Mouse (Mus musculus) cerebellum, adult 11-12 months (tissue): Measurements from ENCODE around the gene Pax8.

Experiments used
- DNase-seq: peaks from one replicate; pipeline ENCODE4 v3.0.0; 2022

The Pax8 gene

DNA sequence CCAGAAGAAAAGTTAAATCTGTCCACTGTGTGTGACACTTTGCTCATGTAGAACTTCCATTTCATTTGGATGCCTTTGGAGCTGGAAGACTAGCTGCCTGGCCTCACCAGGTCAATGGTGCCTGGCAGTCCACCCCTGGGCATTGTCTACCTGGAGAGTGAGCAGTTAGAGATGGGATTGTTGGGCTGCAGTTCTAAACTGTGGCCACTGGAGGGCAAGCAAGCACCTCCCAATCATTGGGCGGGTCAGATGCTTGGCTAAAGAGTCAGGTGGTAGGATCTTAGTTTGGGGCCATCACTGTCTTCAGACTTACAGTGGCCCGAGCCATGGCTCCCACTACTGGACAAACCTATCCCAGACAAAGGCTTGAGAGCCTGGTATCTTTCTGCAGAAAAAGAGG lies 66.2 kb downstream of the Pax8 start:
- peak; percentile 34 for DNase-seq

DNA sequence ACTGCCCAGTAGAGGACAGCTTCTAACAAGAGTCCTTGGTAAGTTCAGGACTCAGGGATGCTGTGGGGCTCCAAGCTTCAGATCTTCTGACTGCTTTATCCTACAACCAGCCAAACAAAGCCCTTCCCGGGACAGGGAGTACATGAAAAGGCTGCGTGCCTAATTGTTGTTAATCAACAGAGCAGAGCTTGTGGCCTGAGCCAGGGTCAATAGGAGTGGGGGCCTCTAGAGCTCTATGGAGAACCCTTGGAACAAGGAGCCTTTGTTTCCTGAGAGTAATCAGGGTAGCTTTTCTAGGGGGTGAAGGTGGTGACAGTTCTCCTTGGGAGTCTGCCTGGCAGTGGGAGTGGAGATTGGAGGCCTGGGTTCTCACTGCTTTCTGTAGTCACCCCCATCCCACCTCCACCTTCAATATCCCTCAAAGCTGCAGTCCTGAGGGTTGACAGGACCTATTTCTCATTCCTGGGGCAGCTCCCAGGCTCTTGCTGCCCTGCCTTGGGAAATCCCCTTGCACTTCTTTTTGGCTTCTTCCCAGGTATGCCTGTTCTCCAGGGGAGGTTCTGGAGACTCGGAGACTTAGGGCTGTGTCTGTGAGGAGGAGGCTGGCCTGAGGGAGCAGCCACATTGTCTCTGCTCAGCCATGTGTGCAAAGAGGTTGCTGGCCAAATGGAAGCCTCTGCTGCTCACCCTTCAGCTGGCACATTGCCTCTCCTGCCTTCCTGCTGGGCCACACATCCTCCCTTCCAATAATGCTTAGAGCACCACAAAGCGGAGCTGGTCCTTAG lies 67.5 kb downstream of the Pax8 start:
- DNase-seq = peak; percentile 71

DNA sequence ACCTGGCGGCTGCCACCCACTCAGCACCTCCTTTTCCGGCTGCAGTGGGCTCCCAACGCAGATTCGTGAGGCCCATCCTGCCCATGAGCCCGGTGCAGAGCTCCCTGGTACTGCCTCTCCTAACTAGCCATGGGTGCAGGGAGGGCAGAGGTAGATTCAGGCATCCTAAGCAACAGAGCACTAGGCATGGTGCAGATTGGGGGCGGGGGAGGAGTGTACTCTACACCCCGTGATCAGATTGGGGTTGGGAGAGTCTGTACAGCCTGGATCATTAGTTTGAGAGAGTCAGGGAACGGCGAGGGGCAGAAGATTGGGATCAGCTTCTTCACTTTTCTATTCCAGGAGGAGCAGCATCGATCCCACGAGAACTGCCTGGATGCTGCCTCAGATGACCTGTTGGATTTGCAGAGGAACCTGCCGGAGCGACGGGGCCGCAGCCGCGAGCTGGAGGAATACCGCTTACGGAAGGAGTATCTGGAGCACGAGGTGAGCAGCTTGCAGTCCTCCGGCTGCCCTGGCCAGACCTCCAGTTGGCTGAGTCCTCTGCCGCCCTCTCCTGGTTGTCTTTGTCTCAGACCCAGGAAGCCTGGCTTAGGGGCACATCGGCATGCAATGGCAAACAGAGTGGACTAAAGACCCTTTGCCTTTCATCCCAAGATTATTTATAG lies 69.9 kb downstream of the Pax8 start:
- peak; percentile 40 for DNase-seq

DNA sequence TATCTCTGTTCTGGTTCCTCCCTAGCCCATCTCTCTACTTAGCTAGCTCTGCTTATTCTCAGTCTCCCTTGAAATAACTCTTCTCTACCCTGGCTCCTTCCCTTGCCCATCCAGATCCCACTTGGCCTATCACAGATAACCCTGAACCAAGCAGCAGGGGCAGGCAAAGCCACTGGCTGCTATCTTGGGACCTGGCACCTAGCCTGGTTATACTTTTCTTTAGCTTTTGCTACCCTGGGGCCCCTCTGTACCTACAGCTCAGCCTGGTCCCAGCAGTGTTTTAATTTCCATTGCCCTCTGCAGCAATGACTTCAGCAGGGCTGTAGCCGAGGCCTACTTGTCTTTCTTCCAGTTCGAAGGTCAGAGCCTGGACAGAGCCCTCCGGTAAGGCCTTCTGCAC lies 74.7 kb downstream of the Pax8 start:
- DNase-seq = no peak

DNA sequence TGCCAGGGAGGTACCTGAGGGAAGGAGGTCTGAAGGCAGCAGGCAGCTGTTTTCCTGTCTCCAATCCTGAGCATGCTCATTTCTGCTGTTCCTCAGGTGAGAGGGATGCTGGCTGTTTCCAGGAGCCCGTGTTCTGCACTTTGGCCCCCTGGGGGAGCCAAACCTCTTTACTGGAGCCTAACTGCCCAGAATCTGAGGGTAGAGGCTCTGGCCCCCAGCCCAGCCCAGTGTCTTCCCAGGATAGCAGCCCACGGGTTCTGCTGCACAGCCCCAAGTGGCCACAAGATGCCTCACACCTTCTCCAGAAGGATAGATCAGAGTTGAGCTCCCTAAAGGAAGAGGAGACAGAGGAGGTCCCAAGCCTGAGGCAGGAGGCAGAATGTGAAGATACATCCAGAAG lies 78.3 kb downstream of the Pax8 start:
- no peak for DNase-seq

DNA sequence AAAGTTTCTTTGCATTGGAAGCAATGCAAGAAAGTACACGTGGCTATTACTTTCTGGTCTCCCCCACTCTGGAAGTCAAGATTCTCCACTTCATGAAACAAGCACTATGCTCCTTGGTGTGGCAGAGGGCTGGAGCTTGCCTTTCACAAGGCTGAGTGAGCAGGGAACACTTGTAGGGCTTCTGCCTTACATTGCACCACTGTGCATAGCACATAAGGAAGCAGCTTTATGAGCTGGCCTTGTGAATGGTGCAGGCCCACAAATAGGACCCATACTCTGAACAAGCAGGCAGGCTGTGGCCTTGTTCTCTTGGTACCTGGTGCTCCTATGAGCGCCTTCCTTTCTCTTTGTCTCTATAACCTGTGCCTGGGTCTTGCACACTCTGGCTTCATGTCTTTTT lies 82.1 kb downstream of the Pax8 start:
- no peak for DNase-seq

DNA sequence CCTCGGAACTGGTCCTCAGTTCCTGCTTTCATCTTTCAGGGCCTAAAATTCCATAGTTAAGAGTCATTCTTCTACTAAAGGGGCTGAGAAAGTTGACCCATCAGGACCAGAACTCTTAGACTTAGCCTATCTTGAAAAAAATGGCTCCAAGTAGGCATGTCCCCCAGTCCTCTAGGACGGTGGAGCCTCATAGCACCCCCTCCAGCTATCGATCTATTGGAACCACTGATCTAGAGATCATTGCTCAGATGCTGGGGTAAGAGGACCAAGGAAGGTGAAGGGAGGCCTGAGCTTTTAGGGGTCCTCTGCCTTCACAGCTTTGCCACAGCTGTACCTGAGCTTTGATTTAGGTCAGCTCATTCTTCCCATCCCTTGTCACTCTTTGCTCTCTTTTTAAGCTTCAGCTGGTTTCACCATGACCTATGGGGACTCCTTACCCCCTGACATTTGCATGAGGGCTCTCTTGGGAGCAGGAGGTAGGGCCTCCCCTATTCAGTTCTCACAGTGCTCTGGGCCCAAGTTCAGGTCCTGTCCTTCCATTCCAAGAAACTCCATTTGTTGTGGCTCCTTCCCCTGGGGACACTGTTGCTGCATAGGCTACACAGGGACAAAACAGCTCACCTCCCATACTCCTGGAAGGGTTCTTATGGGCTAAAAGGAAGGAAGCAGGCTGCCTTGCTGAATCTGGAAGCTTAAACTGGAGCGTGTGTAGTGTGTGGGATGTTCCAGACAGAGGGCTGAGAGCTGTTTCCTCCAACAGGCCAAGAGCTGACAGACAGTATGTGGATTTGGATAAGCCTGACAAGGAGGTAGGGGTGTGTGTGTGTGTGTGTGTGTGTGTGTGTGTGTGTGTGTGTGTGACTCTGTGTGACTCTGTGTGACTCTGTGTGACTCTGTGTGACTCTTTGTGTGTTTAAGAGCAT lies 87.8 kb downstream of the Pax8 start:
- no peak for DNase-seq

DNA sequence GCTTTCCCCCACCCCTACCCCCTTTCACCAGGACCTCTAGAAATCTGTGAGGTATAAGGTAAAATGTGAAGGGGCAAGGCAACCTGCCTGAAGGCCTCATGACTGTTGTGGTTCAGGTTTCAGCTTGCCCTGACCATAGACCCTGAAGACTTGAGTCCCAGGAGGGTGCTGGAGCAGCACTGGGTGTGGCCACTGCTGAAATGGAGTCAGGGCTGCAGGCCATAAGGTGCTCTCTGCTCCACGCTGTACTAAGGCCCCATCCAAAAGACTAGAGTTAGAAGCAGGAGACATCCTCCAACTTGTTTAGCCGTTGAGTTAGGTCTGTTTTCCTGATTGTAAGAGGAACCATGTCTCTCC lies 88.5 kb downstream of the Pax8 start:
- no peak for DNase-seq

DNA sequence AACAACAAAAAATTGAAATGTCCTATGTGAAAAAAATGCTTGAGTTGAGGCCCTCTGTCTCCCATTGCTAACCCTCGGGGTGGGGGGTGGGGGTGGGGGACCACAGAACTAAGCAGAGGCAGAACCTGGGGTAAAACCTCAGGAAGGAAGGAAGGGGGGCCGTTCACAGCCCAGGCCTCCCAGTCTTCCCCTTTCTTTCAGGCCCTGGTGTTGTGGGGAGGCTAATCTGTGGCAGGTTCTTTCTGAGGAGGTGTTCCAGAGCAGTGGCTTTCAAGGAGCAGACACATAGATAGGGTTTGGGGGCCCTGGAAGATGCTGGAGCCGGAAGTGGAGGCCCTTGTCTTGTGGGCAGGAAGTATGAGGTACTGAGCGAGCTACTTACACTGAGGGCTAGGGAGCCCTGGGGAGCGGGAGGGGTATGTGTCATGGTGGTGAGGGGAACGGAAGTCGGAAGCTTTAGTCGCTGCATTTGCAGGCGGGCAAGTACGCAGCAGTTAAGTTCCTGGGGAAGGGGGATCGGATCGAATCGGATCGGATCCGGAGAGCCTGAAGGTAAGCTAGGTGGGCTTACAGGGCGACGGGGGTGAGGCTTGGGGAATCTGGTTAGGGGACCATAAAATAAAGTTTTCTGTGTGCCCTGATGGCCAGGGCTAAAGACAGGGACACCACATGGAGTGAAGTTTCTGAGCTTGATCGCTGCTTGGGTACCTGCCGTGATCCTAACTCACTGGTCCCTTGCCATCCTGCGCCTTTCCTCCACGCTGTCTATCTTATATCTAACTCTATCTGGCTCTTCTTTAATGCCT lies 89.0 kb downstream of the Pax8 start:
- DNase-seq = no peak

DNA sequence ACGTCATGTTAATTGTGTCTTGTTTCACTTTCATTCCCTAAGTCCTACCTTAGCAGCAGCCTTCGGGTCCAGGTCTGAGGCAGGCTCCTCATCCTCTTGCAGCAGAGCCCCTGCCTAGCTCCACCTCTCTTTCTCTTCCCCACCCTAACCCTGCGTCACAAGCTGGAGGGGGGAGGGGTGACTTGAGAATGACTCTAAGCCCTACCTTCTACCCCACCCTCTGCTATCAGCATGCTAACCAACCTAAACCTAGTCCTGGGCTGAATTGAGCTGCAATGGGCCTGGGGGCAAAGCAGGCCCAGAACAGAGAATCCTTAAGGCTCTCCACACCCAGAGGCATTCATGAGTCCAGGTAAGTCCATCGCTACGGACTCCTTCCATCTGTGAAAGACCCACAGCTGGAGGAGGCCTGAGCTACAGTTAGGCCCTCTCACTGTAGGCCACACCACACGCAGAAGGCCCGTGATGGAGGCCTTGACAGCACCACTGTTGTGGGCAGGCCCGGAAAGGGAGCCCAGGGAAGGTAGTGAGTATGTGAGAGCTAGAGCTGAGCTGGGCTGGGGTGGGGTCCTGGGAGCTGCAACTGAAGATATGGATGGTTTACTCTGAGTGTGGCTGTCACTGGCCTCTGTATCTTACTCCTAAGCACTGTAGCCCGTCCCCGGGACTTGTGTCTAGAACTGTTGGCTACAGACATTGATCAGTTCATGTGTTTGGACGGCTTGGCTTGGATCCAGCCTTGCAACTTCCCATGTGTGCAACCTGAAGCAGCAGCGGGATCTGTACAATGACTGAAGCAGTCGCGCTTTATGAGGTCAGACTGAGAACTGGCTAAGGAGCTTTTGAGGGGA lies 90.1 kb downstream of the Pax8 start:
- no peak for DNase-seq

DNA sequence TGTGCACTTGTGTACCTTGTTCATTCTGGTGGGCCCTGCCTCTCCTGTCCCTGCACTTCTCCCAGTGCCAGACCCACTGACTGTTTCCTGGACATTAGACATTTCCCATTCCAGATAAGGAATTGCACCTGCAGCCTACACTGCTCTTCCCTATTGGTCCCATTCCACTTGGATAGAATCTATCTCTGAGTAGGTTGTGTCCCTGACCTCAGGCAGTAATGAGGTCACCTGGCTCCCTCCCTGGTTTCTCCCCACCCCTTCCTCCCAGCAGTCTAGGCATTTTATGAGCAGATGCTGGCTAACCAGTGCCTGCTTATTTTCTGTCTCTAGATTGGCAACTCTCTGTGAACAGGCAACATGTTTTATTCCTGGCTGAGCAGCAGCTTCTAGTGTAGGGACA lies 91.0 kb downstream of the Pax8 start:
- no peak for DNase-seq

DNA sequence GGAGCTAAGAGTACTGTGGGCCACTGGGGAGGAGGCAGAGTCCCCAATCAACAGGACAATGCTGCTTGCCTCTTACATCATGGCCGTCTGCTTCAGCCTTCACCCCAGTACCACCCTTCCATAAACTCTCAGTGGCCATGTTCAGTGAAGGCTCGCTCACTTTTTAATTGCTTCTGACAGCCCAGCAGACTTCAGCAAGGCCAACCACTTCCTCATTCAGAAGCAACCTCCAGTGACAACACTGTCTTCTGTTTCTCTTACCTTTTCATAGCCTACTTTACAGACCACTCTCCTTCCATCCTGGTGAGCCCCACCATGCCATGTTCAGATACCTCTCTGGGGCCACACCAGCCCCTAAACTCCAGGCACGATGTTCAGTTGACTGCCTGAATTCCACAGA lies 91.8 kb downstream of the Pax8 start:
- no peak for DNase-seq

DNA sequence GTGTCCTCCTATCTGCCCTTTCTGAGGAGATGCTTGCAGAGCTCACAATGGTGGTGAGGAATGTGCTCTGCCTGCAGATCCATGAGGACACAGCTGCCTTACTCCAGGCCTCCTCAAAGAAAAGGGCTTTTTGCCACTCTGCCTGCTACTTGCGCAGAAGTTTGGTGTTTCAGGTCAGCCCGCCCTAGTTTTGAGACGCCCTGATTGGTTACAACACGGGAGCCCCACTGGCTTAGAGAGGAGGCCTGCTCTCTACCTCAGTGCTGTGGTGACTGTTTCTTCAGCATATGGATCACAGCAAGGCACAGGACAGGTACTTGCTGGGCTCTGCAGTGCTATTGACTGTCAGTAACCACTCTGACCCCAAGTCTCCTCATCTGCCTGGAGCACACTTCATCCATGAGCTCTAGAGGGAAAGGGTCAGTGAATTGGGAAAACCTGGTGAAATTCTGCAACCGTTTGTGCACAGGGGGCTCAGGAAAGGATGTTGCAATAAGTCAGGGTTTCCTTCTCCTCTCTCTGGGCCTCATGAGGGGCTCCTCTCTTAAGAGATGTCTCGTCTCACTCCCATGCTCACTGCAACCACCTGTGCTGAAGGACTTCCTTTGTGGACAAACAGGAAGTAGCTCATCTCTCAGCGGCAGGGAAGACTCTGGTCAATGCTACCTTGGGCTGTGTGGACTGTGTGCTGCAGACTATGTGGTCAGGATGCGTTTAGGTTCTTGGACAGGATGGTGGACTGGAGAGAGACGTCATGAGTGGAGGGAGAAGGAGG lies 92.8 kb downstream of the Pax8 start:
- no peak for DNase-seq

DNA sequence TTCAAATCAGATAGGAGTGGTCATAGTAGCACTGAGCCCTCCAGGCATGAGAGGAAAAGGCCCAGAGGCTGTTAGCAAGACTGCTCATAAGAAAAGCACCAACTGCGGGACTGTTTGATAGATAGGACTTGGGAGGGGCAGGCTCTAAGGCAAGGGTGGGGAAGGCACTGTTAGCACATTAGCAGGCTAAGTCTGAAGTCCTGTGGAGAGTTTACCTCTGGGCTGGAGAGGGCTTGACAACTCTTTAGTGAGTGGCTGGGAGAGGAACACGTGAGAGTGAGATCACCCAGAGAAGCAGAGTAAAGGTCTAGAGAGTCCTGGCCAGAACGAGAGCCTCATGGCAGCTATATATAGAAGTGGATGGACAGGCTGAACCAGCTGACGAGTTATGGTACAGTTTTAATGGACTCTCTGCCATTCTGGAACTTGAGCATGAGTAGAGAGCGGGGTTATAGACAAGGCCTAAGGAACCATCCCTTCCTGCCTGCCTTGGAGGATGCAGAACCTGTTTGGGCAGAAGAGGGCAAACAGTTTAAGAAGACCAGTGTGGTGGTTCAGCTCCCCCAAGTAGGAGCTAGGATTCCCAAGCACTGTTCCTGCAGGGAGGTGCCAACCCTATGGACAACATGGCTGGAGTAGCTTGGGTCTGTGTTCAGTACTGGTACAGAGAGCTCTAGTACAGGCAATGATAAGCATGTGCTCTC lies 96.5 kb downstream of the Pax8 start:
- DNase-seq = no peak
